Mouse (Mus musculus) frontal cortex, adult (tissue): ENCODE measurements at regions not wholly inside any gene's neighbourhood (a gene's known extent, or its start where the extent isn't known, plus 50 kb on each side); places are given as distances from the start of the nearest gene placed in this dataset.

Source experiments
- ATAC-seq: cut with Nextera tagmentation; 2 replicates; pipeline ENCODE4 v1.9.2; 2017; ENCODE audit warnings: mild to moderate bottlenecking, moderate library complexity, mixed read lengths; ENCODE audit not compliant: low TSS enrichment

DNA sequence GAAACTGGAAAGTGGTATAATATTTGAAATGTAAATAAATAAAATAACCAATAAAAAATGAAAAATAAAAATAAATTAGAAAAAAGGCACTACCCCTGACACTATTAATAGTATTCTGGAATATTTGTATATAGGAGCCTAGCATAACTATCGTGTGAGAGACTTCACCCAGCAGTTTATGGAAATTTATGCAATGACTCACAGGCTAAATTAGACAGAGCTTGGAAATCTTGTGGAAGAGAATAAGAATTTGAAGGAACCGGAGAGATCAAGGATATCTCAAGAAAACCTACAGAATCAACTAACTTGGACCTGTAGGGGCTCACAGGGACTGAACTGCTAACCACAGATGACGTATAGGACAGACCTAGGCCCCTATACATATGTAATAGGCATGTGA lies 102.9 kb downstream of the Gm14147 start:
- peak; percentile 99 for ATAC-seq

DNA sequence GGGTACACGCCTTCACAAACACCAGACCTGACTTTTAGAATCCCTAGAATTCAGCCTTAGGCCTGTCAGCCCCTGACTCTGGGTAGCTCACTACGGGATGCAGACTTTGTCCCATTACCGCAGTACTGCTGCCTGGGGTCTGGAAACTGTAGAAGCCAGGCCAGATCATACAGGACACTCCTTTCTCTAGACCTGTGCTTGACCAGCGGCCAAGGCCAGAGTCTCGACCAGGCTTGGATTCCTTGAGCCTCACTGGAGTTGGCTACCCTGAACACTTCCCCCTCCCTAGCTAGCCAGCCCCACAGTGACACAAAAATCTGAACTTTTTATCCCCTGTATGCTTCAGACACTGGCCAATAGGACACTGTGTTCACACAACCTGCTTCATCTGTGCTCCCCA lies 117.1 kb downstream of the Gm14147 start:
- no peak for ATAC-seq
